Mouse (Mus musculus) forebrain, embryonic 14.5 days (tissue): ENCODE data around the gene Slc10a6. TPM values are rescaled to one million over a fixed set of nuclear protein-coding genes. Genes with fewer than 3 reads are reported as not detected.

Experiments
- ATAC-seq: fragments of 200-750 bp; cut with Nextera tagmentation; 2 replicates; pipeline ENCODE4 v1.8.0; 2017; ENCODE audit warnings: mild to moderate bottlenecking, moderate library complexity
- DNase-seq: peaks from one replicate; pipeline ENCODE4 v3.0.0-alpha.2; 2015; ENCODE audit warnings: low spot score
- H3K27ac ChIP-seq: fragments of 300-500 bp; sonication (generic); 2 replicates; pipeline ENCODE4 v1.5.1; 2014; ENCODE audit warnings: low read depth, mild to moderate bottlenecking, control low read depth, low read length, moderate library complexity
- H3K27me3 ChIP-seq: fragments of 300-500 bp; sonication (generic); replicated peaks from 2 replicates; pipeline ENCODE4 v1.6.1; 2014; ENCODE audit warnings: low read length, control low read depth, mixed read lengths; ENCODE audit not compliant: control insufficient read depth, insufficient read depth
- H3K36me3 ChIP-seq: fragments of 300-500 bp; sonication (generic); 2 replicates; pipeline ENCODE4 v1.6.1; 2014; ENCODE audit warnings: low read length, control low read depth; ENCODE audit not compliant: control insufficient read depth, insufficient read depth
- H3K4me1 ChIP-seq: fragments of 300-500 bp; sonication (generic); 2 replicates; pipeline ENCODE4 v1.6.1; 2014; ENCODE audit warnings: antibody characterized with exemption, low read length, control low read depth; ENCODE audit not compliant: control insufficient read depth, insufficient read depth
- H3K4me2 ChIP-seq: fragments of 300-500 bp; sonication (generic); 2 replicates; pipeline ENCODE4 v1.6.1; 2014; ENCODE audit warnings: mild to moderate bottlenecking, control low read depth, low read length
- H3K4me3 ChIP-seq: fragments of 300-500 bp; sonication (generic); 2 replicates; pipeline ENCODE4 v1.5.1; 2014; ENCODE audit warnings: low read depth, low read length, control low read depth
- H3K9ac ChIP-seq: fragments of 300-500 bp; sonication (generic); 2 replicates; pipeline ENCODE4 v1.6.1; 2014; ENCODE audit warnings: mild to moderate bottlenecking, low read length, control low read depth, moderate library complexity
- H3K9me3 ChIP-seq: fragments of 300-500 bp; sonication (generic); replicated peaks from 2 replicates; pipeline ENCODE4 v1.6.1; 2016; ENCODE audit warnings: low read length, control low read depth, mixed read lengths; ENCODE audit not compliant: control insufficient read depth
- WGBS: fragments of 180-500 bp; shearing (Covaris S2); extraction: QIAGEN DNeasy Blood & Tissue Kit; methylation state at CpG from one replicate; pipeline ENCODE4 v1.1.7; 2014; 5-methylcytosine and 5-hydroxymethylcytosine counted together
- polyA plus RNA-seq: library from polyadenylated mRNA; unstranded; fragments of >200 nt; fragmentation: Nextera tagmentation; extraction: Ambion mirVana; gene quantifications from 2 replicates; pipeline ENCODE4 v1.2.1, GENCODE M21; 2014

Gene Slc10a6
- polyA plus RNA-seq, 1 experiment from 2014 or later: 0.08 TPM

DNA sequence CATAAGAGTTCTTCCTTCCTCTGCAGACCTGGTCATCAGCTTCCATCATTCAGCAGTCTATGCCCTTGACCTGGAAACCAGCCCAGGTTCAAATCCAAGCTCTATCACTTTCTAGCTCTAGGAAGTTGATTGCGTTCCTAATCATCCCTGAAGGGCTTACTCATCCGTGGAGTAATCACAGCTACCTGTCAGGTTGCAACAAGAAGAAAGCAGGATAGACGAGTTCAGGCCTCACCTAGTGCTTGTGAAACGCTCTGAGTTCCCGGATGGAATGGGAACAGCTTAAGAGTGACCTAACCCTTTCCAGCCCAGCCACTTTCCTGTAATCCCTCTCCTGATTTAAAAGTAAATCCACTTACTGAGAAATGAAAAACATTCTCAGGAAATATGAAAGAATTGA, 19.1 kb downstream of the Slc10a6 start:
- Histone ChIP-seq H3K27ac (no peak overlapping the region), H3K9me3 (no peaks in the 10 kb centered on the region), H3K4me1 (no peaks in the 10 kb centered on the region), H3K27me3 (no peaks in the 10 kb centered on the region), H3K4me3 (no peak overlapping the region), H3K4me2 (no peak overlapping the region), H3K9ac (no peak overlapping the region), H3K36me3 (no peaks in the 10 kb centered on the region)
- ATAC-seq: no peak
- 80% methylated on average over 5 of the region's 5 CpGs for WGBS
- DNase-seq: no peak

GRCm38 (mm10) chr5:103605707-103606106, 23.5 kb downstream of the Slc10a6 start:
- H3K9ac ChIP-seq: no peak overlapping the region
- H3K9me3 ChIP-seq: no peaks in the 10 kb centered on the region
- H3K4me3 ChIP-seq: no peak overlapping the region
- H3K4me1 ChIP-seq: peaks cover 4% of the 10 kb centered on the region; the same call in 1 of the 2 replicates
- H3K36me3 ChIP-seq: no peaks in the 10 kb centered on the region
- ATAC-seq (no peak), DNase-seq (no peak)
- no peak overlapping the region for H3K27ac ChIP-seq
- no peak overlapping the region for H3K4me2 ChIP-seq
- H3K27me3 ChIP-seq: no peaks in the 10 kb centered on the region
- 84% methylated on average over 7 of the region's 7 CpGs for WGBS

DNA sequence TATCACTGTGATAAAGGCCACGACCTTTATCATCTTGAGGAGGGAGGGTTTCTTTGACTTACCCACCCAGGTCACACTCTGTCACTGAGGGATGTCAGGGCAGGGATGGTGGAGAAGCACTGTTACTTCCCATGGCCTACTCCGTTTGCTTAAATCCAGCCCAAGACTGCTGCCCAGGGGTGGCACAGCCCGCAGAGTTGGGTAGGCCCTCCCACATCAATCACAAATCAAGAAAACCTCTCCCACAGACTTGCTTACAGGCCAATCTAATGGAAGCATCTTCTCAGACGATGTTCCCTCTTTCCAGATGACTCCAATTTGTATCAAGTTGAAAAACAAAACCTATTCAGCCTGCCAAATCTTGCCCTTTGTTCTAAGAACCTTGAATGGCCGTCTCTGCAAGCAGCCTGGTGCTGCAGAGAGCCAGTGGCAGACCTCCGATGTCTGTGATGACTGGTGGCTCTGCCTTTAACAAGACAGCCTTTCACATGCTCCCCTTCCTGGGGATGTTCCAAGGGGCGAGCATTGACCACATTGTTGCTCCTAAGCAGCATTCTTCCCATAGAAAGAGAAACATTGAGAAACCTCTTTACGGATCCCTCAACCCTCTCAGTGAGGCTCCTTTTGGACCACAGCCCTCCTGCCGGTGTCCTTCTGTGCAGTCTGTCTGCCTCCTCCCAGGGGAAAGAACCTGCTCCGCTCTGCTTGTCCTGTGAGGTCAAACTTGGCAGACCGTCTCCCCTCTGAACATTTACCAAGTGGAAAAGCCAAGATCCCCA, 25.9 kb downstream of the Slc10a6 start:
- WGBS: 28% methylated on average over 11 of the region's 11 CpGs
- no peaks in the 10 kb centered on the region for H3K9me3 ChIP-seq
- H3K4me3 ChIP-seq: no peak overlapping the region
- H3K36me3 ChIP-seq: no peaks in the 10 kb centered on the region
- H3K27me3 ChIP-seq: no peaks in the 10 kb centered on the region
- H3K27ac ChIP-seq: no peak overlapping the region
- H3K9ac ChIP-seq: no peak overlapping the region
- H3K4me1 ChIP-seq: peaks cover 4% of the 10 kb centered on the region; the same call in 1 of the 2 replicates
- peak; percentile 34 for DNase-seq
- no peak overlapping the region for H3K4me2 ChIP-seq
- no peak for ATAC-seq

- Histone ChIP-seq H3K27ac (no peak overlapping the region), H3K4me3 (no peak overlapping the region), H3K36me3 (0 out of 2 replicates have a peak, but pooled peaks cover 3% of the 10 kb centered on the region), H3K9me3 (no peaks in the 10 kb centered on the region), H3K27me3 (no peaks in the 10 kb centered on the region), H3K4me1 (peaks cover 4% of the 10 kb centered on the region; the same call in 1 of the 2 replicates), H3K9ac (no peak overlapping the region), H3K4me2 (no peak overlapping the region)
- DNase-seq (no peak), ATAC-seq (no peak)
- 86% methylated on average over 5 of the region's 5 CpGs for WGBS
These were observed 30.3 kb downstream of the Slc10a6 start for GRCm38 (mm10) chr5:103598881-103599280.

DNA sequence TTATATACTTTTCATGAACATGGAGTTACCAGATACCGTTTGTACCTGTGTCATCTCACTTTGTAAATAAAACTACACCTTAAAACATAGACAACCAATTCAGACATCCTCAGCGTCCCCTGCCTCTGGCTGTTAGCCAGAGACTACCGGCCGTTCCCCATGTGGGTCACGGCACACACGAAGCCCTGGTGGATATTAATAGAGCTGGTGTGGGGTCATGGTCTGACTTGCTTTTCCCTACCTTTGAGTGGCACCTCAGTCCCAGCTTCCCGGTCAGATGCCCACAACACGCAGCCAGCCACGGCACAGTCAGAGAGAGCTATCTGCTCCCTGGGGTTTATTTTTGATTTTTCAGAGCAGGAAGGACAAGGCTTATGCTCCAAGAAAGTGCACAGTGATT, 30.9 kb downstream of the Slc10a6 start:
- Histone ChIP-seq H3K27me3 (no peaks in the 10 kb centered on the region), H3K27ac (no peak overlapping the region), H3K4me1 (peaks cover under 1% of the 10 kb centered on the region; the same call in 1 of the 2 replicates), H3K4me3 (no peak overlapping the region), H3K36me3 (0 out of 2 replicates have a peak, but pooled peaks cover 3% of the 10 kb centered on the region), H3K9ac (no peak overlapping the region), H3K9me3 (no peaks in the 10 kb centered on the region), H3K4me2 (no peak overlapping the region)
- ATAC-seq (no peak), DNase-seq (no peak)
- 86% methylated on average over 9 of the region's 9 CpGs for WGBS

- Histone ChIP-seq H3K27me3 (no peaks in the 10 kb centered on the region), H3K9ac (no peak overlapping the region), H3K4me3 (no peak overlapping the region), H3K27ac (no peak overlapping the region), H3K9me3 (no peaks in the 10 kb centered on the region), H3K4me1 (no peaks in the 10 kb centered on the region), H3K36me3 (0 out of 2 replicates have a peak, but pooled peaks cover 3% of the 10 kb centered on the region), H3K4me2 (no peak overlapping the region)
- no peak for DNase-seq
- 81% methylated on average over 6 of the region's 6 CpGs for WGBS
- ATAC-seq: no peak
These were observed 31.6 kb downstream of the Slc10a6 start for GRCm38 (mm10) chr5:103597604-103598003.

DNA sequence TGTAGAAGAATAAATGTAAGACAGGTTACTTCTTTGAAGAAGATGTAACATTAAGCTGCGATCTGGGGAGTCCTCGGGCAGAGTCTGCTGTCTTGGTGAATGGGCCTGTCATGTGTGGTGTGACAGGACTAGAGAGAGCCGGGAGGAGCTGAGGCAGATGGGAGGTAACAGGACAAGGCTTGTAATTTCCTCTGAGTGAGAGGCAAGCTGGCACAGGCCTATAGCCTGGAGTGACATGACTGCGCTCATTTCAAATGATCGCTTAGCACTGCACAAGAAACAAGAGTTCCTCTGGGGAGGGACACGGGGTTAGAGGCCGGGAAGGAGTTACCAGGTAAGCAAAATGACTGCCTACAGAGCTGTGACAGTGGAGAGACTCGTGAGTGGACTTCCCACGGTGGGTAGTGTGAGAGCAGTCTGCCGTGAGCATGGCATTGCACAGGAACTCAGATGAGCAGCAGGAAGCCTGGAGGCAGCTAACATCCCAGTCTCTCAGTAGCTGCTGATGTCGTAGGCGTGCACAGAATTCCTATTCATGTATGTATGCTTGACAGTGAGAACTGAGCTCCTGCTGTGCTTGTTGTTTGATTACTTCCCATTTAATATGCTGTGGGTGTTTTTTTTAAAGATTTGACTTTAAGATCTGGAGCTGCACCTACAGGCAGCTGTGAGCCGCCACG, 32.6 kb downstream of the Slc10a6 start:
- 70% methylated on average over 14 of the region's 14 CpGs for whole genome bisulfite sequencing
- Histone ChIP-seq H3K4me2 (no peak overlapping the region), H3K27ac (peak overlapping the region; percentile 55; the same call in 1 of the 2 replicates), H3K4me3 (no peak overlapping the region), H3K4me1 (no peaks in the 10 kb centered on the region), H3K36me3 (0 out of 2 replicates have a peak, but pooled peaks cover 3% of the 10 kb centered on the region), H3K9ac (no peak overlapping the region), H3K9me3 (no peaks in the 10 kb centered on the region), H3K27me3 (no peaks in the 10 kb centered on the region)
- ATAC-seq (peak; percentile 64; the same call in 1 of the 2 replicates), DNase-seq (peak; percentile 61)

- Histone ChIP-seq H3K9me3 (no peaks in the 10 kb centered on the region), H3K9ac (no peak overlapping the region), H3K27ac (peak overlapping the region; percentile 55; the same call in 1 of the 2 replicates), H3K4me1 (no peaks in the 10 kb centered on the region), H3K27me3 (no peaks in the 10 kb centered on the region), H3K36me3 (0 out of 2 replicates have a peak, but pooled peaks cover 3% of the 10 kb centered on the region), H3K4me2 (no peak overlapping the region), H3K4me3 (no peak overlapping the region)
- 65% methylated on average over 13 of the region's 13 CpGs for WGBS
- peak; percentile 61 for DNase-seq
- peak; percentile 35; the same call in 1 of the 2 replicates for ATAC-seq
These were observed 33.6 kb downstream of the Slc10a6 start for GRCm38 (mm10) chr5:103595394-103596226.
